Mouse (Mus musculus): ENCODE measurements around the gene Wnt11. TPM values are rescaled to one million over a fixed set of nuclear protein-coding genes. Genes with fewer than 3 reads are reported as not detected.

The Wnt11 gene
- polyA plus RNA-seq, 1 experiment from 2014 or later: 0.12 TPM

DNA sequence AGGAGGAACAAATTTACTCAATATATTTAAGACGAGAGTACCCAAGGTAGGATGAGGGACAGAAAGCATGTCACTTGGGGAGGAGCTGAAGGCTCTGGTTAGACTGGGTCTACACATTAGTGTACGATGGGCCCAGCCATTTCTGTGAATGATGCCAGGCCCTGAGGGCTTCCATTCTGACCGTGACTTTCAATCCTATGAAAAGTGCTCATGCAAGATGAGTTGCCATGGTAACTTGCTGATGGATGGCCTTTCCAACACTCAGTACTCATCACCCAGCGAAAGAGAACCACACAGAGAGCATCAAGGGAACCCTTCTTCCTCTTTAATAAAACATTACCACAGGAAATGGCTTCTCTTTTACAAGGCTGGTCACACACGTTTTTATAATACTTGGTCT is 53.9 kb downstream of the Wnt11 start:
- Histone ChIP-seq H3K9me3 (ENCODE audit: low read length) (no peaks in the 10 kb centered on the region), H3K27ac (ENCODE audit: low read depth) (no peak overlapping the region), H3K4me3 (ENCODE audit: low read depth, low read length) (no peak overlapping the region), H3K36me3 (replicated peaks; ENCODE audit: insufficient read depth, low read length) (peaks cover 26% of the 10 kb centered on the region), H3K4me2 (ENCODE audit: low read depth, low read length) (no peak overlapping the region), H3K27me3 (ENCODE audit: insufficient read depth, low read length) (no peaks in the 10 kb centered on the region), H3K4me1 (ENCODE audit: insufficient read depth) (peaks cover 1% of the 10 kb centered on the region; the same call in 1 of the 2 replicates), H3K9ac (replicated peaks) (no peak overlapping the region)
- no peak for DNase-seq
- TF ChIP-seq EP300 (IDR thresholded peaks at IDR 0.05; ENCODE audit: low read depth): no peak
- no peak for TF ChIP-seq CTCF (IDR thresholded peaks at IDR 0.05; ENCODE audit: low read depth)
- WGBS (ENCODE audit: insufficient replicate concordance): 71% methylated on average over 5 of the region's 5 CpGs
- ATAC-seq: no peak

DNA sequence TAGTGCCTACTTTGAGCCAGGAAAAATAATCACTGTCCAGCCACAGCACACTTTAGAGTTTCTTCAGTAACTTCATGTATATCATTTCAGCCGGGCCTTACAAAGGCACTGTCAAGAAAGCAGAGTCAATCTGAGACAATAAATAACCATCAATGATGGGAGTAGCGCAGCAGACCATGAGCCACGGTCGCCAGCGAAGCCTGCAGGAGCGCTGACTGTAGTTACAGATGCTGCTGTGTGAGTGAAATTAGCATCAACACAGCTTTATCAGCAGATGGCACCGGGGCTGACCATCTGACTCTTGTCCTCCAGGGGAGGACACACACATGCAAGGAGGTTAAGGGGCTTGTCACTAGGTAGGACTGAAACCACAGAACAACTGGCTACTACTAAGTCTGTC is 54.3 kb downstream of the Wnt11 start:
- peaks cover 26% of the 10 kb centered on the region for H3K36me3 ChIP-seq (replicated peaks; ENCODE audit: insufficient read depth, low read length)
- no peak for ATAC-seq

GRCm38 (mm10) chr7:98893144-98893543 is 58.2 kb downstream of the Wnt11 start:
- H3K9me3 ChIP-seq (ENCODE audit: low read length): no peaks in the 10 kb centered on the region
- no peak overlapping the region for H3K4me2 ChIP-seq (ENCODE audit: low read depth, low read length)
- DNase-seq (no peak), ATAC-seq (no peak)
- WGBS (ENCODE audit: insufficient replicate concordance): 57% methylated on average over 5 of the region's 5 CpGs
- no peak overlapping the region for H3K4me3 ChIP-seq (ENCODE audit: low read depth, low read length)
- no peak overlapping the region for H3K27ac ChIP-seq (ENCODE audit: low read depth)
- TF ChIP-seq CTCF (IDR thresholded peaks at IDR 0.05; ENCODE audit: low read depth) (no peak), EP300 (IDR thresholded peaks at IDR 0.05; ENCODE audit: low read depth) (no peak)
- no peak overlapping the region for H3K9ac ChIP-seq (replicated peaks)
- peaks cover 10% of the 10 kb centered on the region; the same call in 1 of the 2 replicates for H3K4me1 ChIP-seq (ENCODE audit: insufficient read depth)
- no peaks in the 10 kb centered on the region for H3K27me3 ChIP-seq (ENCODE audit: insufficient read depth, low read length)
- peaks cover 13% of the 10 kb centered on the region for H3K36me3 ChIP-seq (replicated peaks; ENCODE audit: insufficient read depth, low read length)

More for the DNA sequence above, 54.3 kb downstream of the Wnt11 start:
- TF ChIP-seq EP300 (IDR thresholded peaks at IDR 0.05; ENCODE audit: low read depth) (no peak), CTCF (IDR thresholded peaks at IDR 0.05; ENCODE audit: low read depth) (no peak)
- H3K9ac ChIP-seq (replicated peaks): no peak overlapping the region
- no peak overlapping the region for H3K4me2 ChIP-seq (ENCODE audit: low read depth, low read length)
- no peak overlapping the region for H3K4me3 ChIP-seq (ENCODE audit: low read depth, low read length)
- 81% methylated on average over 7 of the region's 7 CpGs for WGBS (ENCODE audit: insufficient replicate concordance)
- H3K9me3 ChIP-seq (ENCODE audit: low read length): no peaks in the 10 kb centered on the region
- peaks cover 3% of the 10 kb centered on the region; the same call in 1 of the 2 replicates for H3K4me1 ChIP-seq (ENCODE audit: insufficient read depth)
- H3K27me3 ChIP-seq (ENCODE audit: insufficient read depth, low read length): no peaks in the 10 kb centered on the region
- no peak for DNase-seq
- no peak overlapping the region for H3K27ac ChIP-seq (ENCODE audit: low read depth)

- Histone ChIP-seq H3K4me2 (ENCODE audit: low read depth, low read length) (no peak overlapping the region), H3K36me3 (replicated peaks; ENCODE audit: insufficient read depth, low read length) (peaks cover 13% of the 10 kb centered on the region), H3K27me3 (ENCODE audit: insufficient read depth, low read length) (no peaks in the 10 kb centered on the region), H3K9me3 (ENCODE audit: low read length) (no peaks in the 10 kb centered on the region), H3K4me3 (ENCODE audit: low read depth, low read length) (no peak overlapping the region), H3K4me1 (ENCODE audit: insufficient read depth) (peaks cover 10% of the 10 kb centered on the region; the same call in 1 of the 2 replicates), H3K9ac (replicated peaks) (no peak overlapping the region), H3K27ac (ENCODE audit: low read depth) (no peak overlapping the region)
- DNase-seq (no peak), ATAC-seq (peak; percentile 78)
- no peak for TF ChIP-seq CTCF (IDR thresholded peaks at IDR 0.05; ENCODE audit: low read depth)
- no peak for TF ChIP-seq EP300 (IDR thresholded peaks at IDR 0.05; ENCODE audit: low read depth)
- WGBS (ENCODE audit: insufficient replicate concordance): 68% methylated on average over 5 of the region's 5 CpGs
These were observed 59.4 kb downstream of the Wnt11 start for GRCm38 (mm10) chr7:98894305-98894704.

- Histone ChIP-seq H3K36me3 (replicated peaks; ENCODE audit: insufficient read depth, low read length) (peaks cover 13% of the 10 kb centered on the region), H3K9ac (replicated peaks) (no peak overlapping the region), H3K27me3 (ENCODE audit: insufficient read depth, low read length) (no peaks in the 10 kb centered on the region), H3K4me1 (ENCODE audit: insufficient read depth) (peaks cover 10% of the 10 kb centered on the region; the same call in 1 of the 2 replicates), H3K27ac (ENCODE audit: low read depth) (no peak overlapping the region), H3K4me3 (ENCODE audit: low read depth, low read length) (no peak overlapping the region), H3K4me2 (ENCODE audit: low read depth, low read length) (no peak overlapping the region), H3K9me3 (ENCODE audit: low read length) (no peaks in the 10 kb centered on the region)
- ATAC-seq (no peak), DNase-seq (no peak)
- 48% methylated on average over 5 of the region's 5 CpGs for WGBS (ENCODE audit: insufficient replicate concordance)
- TF ChIP-seq EP300 (IDR thresholded peaks at IDR 0.05; ENCODE audit: low read depth) (no peak), CTCF (IDR thresholded peaks at IDR 0.05; ENCODE audit: low read depth) (no peak)
These were observed 59.9 kb downstream of the Wnt11 start for GRCm38 (mm10) chr7:98894768-98895167.

DNA sequence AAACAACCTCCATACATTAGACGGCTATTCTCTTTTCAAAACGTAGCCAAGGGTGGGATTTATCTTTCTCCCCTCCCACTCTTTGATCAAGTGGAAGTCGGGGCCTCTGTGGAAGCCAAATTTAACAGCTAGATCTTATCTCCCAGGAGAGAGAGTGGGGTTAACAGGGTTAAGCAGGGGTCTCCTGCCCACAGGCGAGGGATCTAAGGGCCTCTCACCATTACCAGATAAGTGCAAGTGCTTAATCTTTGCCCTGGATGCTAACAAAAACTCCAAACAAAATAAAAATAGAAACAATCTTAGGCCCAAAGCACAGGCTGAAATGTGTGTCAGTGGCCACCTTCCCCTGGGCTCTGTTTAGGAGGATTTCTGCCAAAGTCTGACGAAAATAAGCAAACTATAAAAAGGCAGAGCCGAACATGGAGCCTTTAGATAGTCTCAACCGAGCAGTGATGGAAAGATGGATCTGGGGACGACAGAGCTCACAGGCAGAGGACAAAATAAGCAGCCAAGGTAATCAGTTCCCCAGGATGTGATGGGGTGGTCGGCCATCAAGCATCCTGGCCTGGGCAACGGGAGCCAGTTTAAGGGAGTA is 60.7 kb downstream of the Wnt11 start:
- Histone ChIP-seq H3K27me3 (ENCODE audit: insufficient read depth, low read length) (no peaks in the 10 kb centered on the region), H3K9me3 (ENCODE audit: low read length) (no peaks in the 10 kb centered on the region), H3K4me2 (ENCODE audit: low read depth, low read length) (no peak overlapping the region), H3K27ac (ENCODE audit: low read depth) (no peak overlapping the region), H3K9ac (replicated peaks) (no peak overlapping the region), H3K36me3 (replicated peaks; ENCODE audit: insufficient read depth, low read length) (peaks cover 13% of the 10 kb centered on the region), H3K4me1 (ENCODE audit: insufficient read depth) (peaks cover 10% of the 10 kb centered on the region; the same call in 1 of the 2 replicates), H3K4me3 (ENCODE audit: low read depth, low read length) (no peak overlapping the region)
- DNase-seq (no peak), ATAC-seq (no peak)
- 49% methylated on average over 10 of the region's 10 CpGs for WGBS (ENCODE audit: insufficient replicate concordance)
- TF ChIP-seq EP300 (IDR thresholded peaks at IDR 0.05; ENCODE audit: low read depth) (no peak), CTCF (IDR thresholded peaks at IDR 0.05; ENCODE audit: low read depth) (no peak)

Measured in liver, postnatal 0 days (tissue).